Mouse (Mus musculus) heart, adult 8-10 months (tissue): Measurements from ENCODE around the gene Dhx57. TPM values are rescaled to one million over a fixed set of nuclear protein-coding genes. Genes with fewer than 3 reads are reported as not detected.
"Not testable (repeated sequence)": the region's sequence is repeated elsewhere in the genome, so short reads cannot be mapped to it uniquely, and the experiment has no call there.

ENCODE experiments used
- DNase-seq: peaks from one replicate; pipeline ENCODE4 v3.0.0; 2022; ENCODE audit warnings: low spot score
- total RNA-seq, 4 experiments: library from RNA; stranded (reverse); gene quantifications; 2 replicates each; pipeline ENCODE4 v1.2.4; 2022

Dhx57 gene
- total RNA-seq: 1 to 10 TPM; 4.5 to 7.6 (median 6.1) TPM

GRCm38 (mm10) chr17:80290074-80290657 lies at the start of gene Dhx57, which contains the start of gene Morn2:
Dhx57 (minus strand) TSS chr17:80290476.
Morn2 (plus strand) TSS chr17:80290203.
- peak; percentile 98 for DNase-seq

GRCm38 (mm10) chr17:80332386-80332785 lies 42.1 kb upstream of the Dhx57 start:
- DNase-seq: no peak

GRCm38 (mm10) chr17:80326431-80326830 lies 36.2 kb upstream of the Dhx57 start:
- DNase-seq: no peak

- no peak for DNase-seq
Observed at GRCm38 (mm10) chr17:80325456-80325855, 35.2 kb upstream of the Dhx57 start.

- no peak for DNase-seq
Observed at GRCm38 (mm10) chr17:80324521-80324920, 34.2 kb upstream of the Dhx57 start.

GRCm38 (mm10) chr17:80323658-80324057 lies 33.4 kb upstream of the Dhx57 start:
- DNase-seq: no peak

- no peak for DNase-seq
Observed at GRCm38 (mm10) chr17:80323015-80323414, 32.7 kb upstream of the Dhx57 start.

GRCm38 (mm10) chr17:80322228-80322627 lies 32.0 kb upstream of the Dhx57 start:
- DNase-seq: peak; percentile 16

- DNase-seq: no peak
Observed at GRCm38 (mm10) chr17:80312405-80312804, 22.1 kb upstream of the Dhx57 start.

- DNase-seq: no peak
Observed at GRCm38 (mm10) chr17:80311761-80312160, 21.5 kb upstream of the Dhx57 start.

- DNase-seq: no peak
Observed at GRCm38 (mm10) chr17:80307251-80307650, 17.0 kb upstream of the Dhx57 start, which contains the start of gene Arhgef33. Arhgef33 (plus strand) TSS chr17:80307407.

- DNase-seq: no peak
Observed at GRCm38 (mm10) chr17:80298844-80299243, 8.6 kb upstream of the Dhx57 start.

GRCm38 (mm10) chr17:80295258-80295657 lies 5.0 kb upstream of the Dhx57 start:
- no peak for DNase-seq

- peak; percentile 53 for DNase-seq
Observed at GRCm38 (mm10) chr17:80291148-80291547, 872 bp upstream of the Dhx57 start.

- no peak for DNase-seq
Observed at GRCm38 (mm10) chr17:80289280-80290073, 799 bp downstream of the Dhx57 start.

GRCm38 (mm10) chr17:80288012-80288411 lies 2.3 kb downstream of the Dhx57 start:
- no peak for DNase-seq

- peak; percentile 19 for DNase-seq
Observed at GRCm38 (mm10) chr17:80284446-80284845, 5.8 kb downstream of the Dhx57 start.

- DNase-seq: no peak
Observed at GRCm38 (mm10) chr17:80279340-80280070, 10.8 kb downstream of the Dhx57 start.

GRCm38 (mm10) chr17:80278255-80278654 lies 12.0 kb downstream of the Dhx57 start:
- no peak for DNase-seq

- DNase-seq: not testable (repeated sequence)
Observed at GRCm38 (mm10) chr17:80270622-80271021, 19.7 kb downstream of the Dhx57 start.

GRCm38 (mm10) chr17:80268151-80268550 lies 22.1 kb downstream of the Dhx57 start:
- DNase-seq: no peak

- DNase-seq: no peak
Observed at GRCm38 (mm10) chr17:80267065-80267464, 23.2 kb downstream of the Dhx57 start.
